Mouse (Mus musculus) liver, embryonic 14.5 days (tissue): Measurements from ENCODE around the gene Anapc16.

Experiments used
- CTCF ChIP-seq: IDR thresholded peaks from 2 replicates; pipeline ENCODE4 v1.5.1; 2016; ENCODE audit warnings: antibody characterized with exemption, low read depth, control low read depth
- EP300 ChIP-seq: IDR thresholded peaks from 2 replicates; pipeline ENCODE4 v1.6.1; 2016; ENCODE audit warnings: antibody characterized with exemption, low read depth

DNA sequence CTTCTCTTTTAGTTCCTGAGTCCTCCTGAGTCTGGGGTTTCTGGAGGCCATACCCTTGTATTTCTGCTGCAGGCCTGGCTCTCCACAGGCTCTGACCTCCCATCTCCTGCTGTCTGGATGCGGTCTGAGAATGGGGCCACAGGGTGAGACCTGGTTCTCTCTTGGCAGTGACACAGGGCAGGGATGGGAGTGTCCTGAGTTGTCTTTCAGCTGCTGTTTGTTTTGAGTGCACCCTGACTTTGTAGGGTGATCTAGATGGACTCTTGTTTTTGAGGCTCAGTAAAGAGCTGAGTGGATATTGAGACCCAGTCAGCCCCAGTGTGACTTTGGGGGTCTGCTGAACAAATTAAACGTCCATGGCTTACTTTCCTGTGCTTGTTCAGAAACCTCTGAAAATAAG is 24.5 kb downstream of the Anapc16 start:
- TF ChIP-seq EP300 (no peak), CTCF (no peak)
